Mouse (Mus musculus): ENCODE data around the gene Gm38655. TPM values are rescaled to one million over a fixed set of nuclear protein-coding genes. Genes with fewer than 3 reads are reported as not detected.
"Not testable (repeated sequence)": the region's sequence is repeated elsewhere in the genome, so short reads cannot be mapped to it uniquely, and the experiment has no call there.

Gm38655 gene
- polyA plus RNA-seq (2016; fragmentation: Nextera tagmentation; extraction: Ambion mirVana): not detected in 2 replicates

DNA sequence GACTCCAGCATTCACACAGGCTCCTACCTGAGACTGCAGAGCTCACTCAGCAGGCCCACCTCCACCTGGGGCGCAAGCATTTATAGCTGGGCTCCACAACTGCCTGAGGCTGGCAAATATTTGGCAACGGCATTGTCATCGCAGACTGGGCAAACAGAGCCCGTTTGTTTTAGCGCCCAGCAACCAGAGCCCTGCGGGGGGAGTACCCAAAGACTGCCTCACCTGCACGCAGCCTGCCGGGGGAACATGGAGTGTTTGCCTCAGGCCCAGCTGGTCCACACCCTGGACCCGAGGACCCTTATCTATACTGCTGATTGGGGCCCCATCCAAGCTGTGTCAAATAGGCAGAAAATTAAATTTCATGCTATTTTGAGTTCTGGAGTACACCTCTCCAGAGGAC lies at the start of gene Gm38655:
Gm38655 (minus strand) TSS at position 61 of the 400 bp plus-strand sequence.
- H3K36me3 ChIP-seq (replicated peaks): no peaks in the 10 kb centered on the region
- H3K4me3 ChIP-seq (replicated peaks): no peak within 1 kb of the TSS
- H3K27me3 ChIP-seq: peaks cover 17% of the 10 kb centered on the region
- H3K4me1 ChIP-seq: no peaks in the 10 kb centered on the region
- H3K4me2 ChIP-seq: no peak within 1 kb of the TSS
- no peak within 1 kb of the TSS for H3K9ac ChIP-seq
- 73% methylated on average over 9 of the region's 9 CpGs for WGBS
- no peak within 1 kb of the TSS for H3K27ac ChIP-seq
- no peak for ATAC-seq (ENCODE audit: low FRiP score)
- H3K9me3 ChIP-seq: no peaks in the 10 kb centered on the region

DNA sequence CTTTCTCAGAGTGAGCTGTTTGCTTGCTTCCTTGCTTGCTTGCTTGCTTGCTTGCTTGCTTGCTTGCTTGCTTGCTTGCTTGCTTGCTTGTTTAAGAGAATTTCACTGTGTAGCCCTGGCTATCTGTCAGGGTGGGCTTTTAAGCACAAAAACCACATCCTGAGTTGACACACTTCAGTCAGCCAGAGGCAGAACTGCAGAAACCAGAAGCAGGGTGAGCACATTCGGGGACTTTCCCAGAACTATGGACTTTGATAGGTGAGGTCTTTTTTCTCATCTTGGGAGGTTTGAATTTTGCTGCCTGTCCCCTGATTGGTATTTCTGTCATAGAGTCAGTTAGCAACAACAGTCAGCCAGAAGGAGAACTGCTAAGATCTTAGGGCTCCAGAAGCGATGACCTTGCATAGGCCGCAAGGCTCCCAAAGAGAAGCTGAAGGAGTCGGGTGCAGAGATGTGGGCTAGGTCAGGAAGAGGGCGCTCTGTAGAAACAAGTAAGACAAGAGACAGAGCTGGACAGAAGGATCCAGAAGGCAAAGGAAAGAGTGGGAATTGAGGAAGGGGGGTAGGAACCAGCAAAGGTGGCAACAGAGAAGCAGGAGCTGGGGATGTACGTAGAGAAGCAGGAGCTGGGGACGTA lies 49.4 kb upstream of the Gm38655 start:
- Histone ChIP-seq H3K36me3 (replicated peaks) (peaks cover 12% of the 10 kb centered on the region), H3K4me1 (peaks cover 14% of the 10 kb centered on the region), H3K4me2 (no peak overlapping the region), H3K4me3 (replicated peaks) (no peak overlapping the region), H3K27ac (no peak overlapping the region), H3K9ac (no peak overlapping the region), H3K27me3 (peaks cover 3% of the 10 kb centered on the region), H3K9me3 (no peaks in the 10 kb centered on the region)
- no peak for ATAC-seq (ENCODE audit: low FRiP score)
- 88% methylated on average over 7 of the region's 7 CpGs for WGBS

DNA sequence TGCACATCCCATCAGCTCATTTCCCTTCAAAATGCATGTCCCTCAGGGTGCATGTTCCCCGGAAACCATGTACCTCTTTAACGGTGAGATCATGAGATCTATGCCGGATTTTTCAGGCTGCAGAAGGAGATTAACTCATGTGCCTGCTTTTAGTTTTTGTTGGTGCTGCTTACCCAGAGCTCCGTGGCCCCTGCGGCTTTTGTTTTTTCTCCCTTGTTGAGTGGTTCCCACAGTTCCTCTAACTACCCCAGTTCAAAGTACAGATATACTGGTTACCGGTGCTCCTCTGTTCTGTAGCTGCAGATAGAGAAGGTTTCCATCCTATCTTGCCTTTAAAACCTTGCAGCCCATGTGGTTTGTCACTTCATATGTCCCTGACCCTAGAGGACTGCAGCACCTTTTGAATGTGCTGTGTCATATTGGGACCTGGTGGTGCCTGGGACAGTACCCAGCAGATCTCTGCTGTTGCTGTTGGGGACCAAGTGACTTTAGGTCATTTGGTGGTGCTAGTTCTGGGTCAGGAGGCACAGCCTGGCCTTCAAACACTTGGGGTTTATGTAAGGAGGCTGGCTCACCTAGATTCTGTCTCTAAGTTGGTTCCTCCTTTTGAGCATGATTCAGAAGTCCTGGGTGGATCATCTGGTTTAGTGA lies 47.8 kb upstream of the Gm38655 start:
- Histone ChIP-seq H3K36me3 (replicated peaks) (peaks cover 16% of the 10 kb centered on the region), H3K4me2 (peak overlapping the region; percentile 74), H3K4me3 (replicated peaks) (peak overlapping the region; percentile 22; the same call in 1 of the 2 replicates), H3K4me1 (peaks cover 14% of the 10 kb centered on the region), H3K9me3 (no peaks in the 10 kb centered on the region), H3K27me3 (peaks cover 3% of the 10 kb centered on the region), H3K27ac (peak overlapping the region; percentile 5; the same call in 1 of the 2 replicates), H3K9ac (no peak overlapping the region)
- no peak for ATAC-seq (ENCODE audit: low FRiP score)
- WGBS: 29% methylated on average over 6 of the region's 6 CpGs

DNA sequence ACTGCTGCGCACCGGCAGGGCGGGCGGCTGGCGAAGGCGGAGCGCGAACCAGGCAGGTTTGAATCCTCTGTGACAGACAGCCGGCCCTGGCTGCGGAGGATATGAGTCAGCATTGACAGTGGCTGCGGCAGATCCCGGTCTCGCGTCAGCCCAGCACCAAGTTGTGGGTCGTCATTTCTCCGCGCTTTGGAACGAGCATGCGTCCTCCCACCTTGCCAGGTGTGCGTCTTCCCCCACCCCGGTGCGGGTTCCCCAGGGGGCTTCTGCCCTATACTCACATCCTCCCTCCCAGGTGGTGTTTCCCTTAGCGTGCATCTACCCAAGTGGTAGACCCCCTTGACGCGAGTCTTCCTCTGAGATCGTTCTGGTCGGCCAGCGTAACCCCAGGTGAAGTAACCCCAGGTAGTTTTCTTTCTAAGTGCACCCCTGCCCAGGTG lies 47.3 kb upstream of the Gm38655 start:
- H3K4me3 ChIP-seq (replicated peaks): peak overlapping the region; percentile 41
- 8% methylated on average over 14 of the region's 28 CpGs for WGBS
- peak; percentile 79 for ATAC-seq (ENCODE audit: low FRiP score)
- not testable (repeated sequence) for H3K27ac ChIP-seq, H3K9ac ChIP-seq, H3K27me3 ChIP-seq, H3K9me3 ChIP-seq
- H3K36me3 ChIP-seq (replicated peaks): peaks cover 16% of the 10 kb centered on the region
- peaks cover 14% of the 10 kb centered on the region for H3K4me1 ChIP-seq
- peak overlapping the region; percentile 74 for H3K4me2 ChIP-seq

DNA sequence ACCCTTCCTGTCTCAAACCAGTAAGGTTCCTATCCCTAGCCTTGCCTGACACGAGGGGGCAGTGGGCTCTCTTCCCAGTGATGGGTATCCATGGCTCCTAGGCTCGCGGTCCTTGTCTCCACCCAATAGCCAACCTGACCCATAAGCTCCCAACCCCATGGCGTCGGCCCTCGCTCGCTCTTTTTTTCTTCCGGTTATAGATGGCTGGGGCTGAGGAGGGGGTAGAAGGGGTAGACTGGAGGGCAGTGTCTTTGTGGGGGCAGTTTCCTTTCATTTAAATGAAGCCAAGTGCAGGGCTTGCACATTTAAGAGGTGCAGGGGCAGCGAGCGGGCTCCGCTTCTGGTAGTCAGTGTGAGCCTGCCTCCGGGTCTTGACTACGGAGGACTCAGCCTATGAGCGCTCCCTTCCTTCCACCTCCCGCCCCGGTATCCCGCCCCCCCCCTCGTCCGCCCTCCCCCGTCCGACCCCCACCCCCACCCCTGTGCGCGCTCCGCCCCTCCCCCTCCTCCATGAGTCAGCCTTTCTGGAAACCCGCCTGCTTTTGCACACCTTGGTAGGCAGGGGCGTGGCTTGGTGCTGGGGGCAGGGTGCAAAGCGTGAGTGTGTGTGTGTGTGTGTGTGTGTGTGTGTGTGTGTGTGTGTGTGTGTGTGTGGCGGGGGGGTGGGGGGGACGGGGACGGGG lies 46.7 kb upstream of the Gm38655 start:
- H3K4me3 ChIP-seq (replicated peaks): peak overlapping the region; percentile 41
- peaks cover 14% of the 10 kb centered on the region for H3K4me1 ChIP-seq
- H3K4me2 ChIP-seq: peak overlapping the region; percentile 74
- 2% methylated on average over 24 of the region's 30 CpGs for WGBS
- H3K27ac ChIP-seq: peak overlapping the region; percentile 31; the same call in 1 of the 2 replicates
- ATAC-seq (ENCODE audit: low FRiP score): peak; percentile 84
- H3K9me3 ChIP-seq: no peaks in the 10 kb centered on the region
- peak overlapping the region; percentile 48 for H3K9ac ChIP-seq
- peaks cover 3% of the 10 kb centered on the region for H3K27me3 ChIP-seq
- H3K36me3 ChIP-seq (replicated peaks): peaks cover 16% of the 10 kb centered on the region

DNA sequence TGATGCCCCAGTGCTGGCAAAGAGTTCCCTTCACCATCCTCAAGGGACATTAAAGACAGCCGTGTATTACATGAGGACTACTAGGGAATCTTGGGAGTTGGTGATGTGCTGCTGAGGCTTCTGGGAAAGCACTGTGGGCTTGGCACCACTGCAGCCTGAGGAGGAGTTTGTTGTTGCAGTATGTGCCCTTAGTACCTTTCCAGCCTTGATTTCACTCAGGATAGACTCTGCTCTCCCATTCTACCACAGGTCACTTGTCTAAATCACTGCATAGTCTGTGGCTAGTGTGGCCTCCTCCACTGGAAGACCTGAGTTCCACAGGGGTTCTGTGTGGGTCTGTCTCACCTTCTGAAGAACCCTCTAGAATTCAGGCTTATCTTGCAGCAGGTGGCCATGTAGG lies 45.5 kb upstream of the Gm38655 start:
- Histone ChIP-seq H3K4me2 (no peak overlapping the region), H3K9ac (no peak overlapping the region), H3K27me3 (peaks cover 3% of the 10 kb centered on the region), H3K4me1 (peaks cover 14% of the 10 kb centered on the region), H3K27ac (no peak overlapping the region), H3K4me3 (replicated peaks) (no peak overlapping the region), H3K9me3 (no peaks in the 10 kb centered on the region), H3K36me3 (replicated peaks) (peaks cover 11% of the 10 kb centered on the region)
- no peak for ATAC-seq (ENCODE audit: low FRiP score)
- WGBS: 87% methylated on average over 1 of the region's 1 CpGs

DNA sequence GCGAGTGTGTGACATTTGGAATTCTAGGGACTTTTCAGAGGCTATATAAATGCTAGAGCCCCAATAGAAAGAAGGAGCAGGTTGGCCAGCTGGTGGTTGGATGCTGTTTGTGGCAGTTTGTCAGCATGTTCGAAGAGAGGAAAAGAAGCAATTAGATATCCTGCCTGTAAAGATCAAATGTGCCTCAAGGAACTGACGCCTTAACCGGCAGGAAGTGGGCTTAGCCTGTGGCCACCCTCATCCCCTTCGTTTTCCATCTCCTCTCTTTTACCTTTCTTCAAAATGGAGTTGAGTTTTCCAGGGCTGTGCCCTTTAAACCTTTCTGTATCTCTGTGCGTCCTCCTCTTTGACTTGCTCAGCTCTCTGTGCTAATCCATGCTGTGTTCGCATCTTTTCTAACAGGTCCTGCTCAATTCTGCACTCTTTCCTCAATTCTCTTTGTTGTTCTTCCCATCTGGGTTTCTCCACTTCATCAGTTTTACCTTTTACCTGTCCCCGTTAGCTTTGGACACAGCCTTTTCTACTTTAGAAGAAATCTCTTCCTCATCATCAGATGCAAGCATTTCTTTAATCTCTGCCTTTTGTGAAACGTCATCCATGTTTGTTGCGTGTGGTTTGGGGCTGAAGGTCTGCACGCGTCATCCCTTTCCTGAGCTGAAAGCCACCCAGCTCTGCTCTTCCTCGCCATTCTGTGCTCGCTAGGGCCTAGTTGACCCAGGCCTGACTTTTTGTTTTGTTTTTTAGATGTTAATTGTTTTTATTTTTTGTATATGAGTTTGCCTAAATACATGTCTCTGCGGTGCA lies 44.4 kb upstream of the Gm38655 start:
- H3K4me3 ChIP-seq (replicated peaks): no peak overlapping the region
- H3K4me1 ChIP-seq: peaks cover 14% of the 10 kb centered on the region
- 94% methylated on average over 15 of the region's 15 CpGs for WGBS
- peaks cover 3% of the 10 kb centered on the region for H3K27me3 ChIP-seq
- H3K36me3 ChIP-seq (replicated peaks): peaks cover 18% of the 10 kb centered on the region
- H3K9ac ChIP-seq: no peak overlapping the region
- no peaks in the 10 kb centered on the region for H3K9me3 ChIP-seq
- H3K27ac ChIP-seq: no peak overlapping the region
- H3K4me2 ChIP-seq: no peak overlapping the region
- ATAC-seq (ENCODE audit: low FRiP score): no peak

DNA sequence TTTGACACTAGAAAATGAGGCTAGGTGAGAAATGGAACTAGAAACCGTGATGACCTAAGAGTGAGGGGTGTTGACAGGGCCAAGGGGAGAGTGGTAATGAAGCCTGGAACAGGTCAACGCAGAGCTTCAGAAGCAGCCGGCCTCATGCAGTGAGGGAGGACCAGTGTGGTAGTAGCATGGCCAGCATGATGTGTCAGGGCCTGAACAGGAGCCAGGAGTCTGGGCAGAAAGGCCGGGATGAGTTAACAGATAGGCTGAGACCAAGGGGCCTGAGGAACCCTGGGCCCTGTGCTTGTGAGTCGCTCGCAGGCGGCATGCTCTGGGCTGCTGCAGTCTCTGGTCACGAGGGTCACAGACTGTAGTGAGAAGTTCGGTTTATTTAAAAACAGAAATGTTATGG lies 43.7 kb upstream of the Gm38655 start:
- H3K36me3 ChIP-seq (replicated peaks): peaks cover 24% of the 10 kb centered on the region

DNA sequence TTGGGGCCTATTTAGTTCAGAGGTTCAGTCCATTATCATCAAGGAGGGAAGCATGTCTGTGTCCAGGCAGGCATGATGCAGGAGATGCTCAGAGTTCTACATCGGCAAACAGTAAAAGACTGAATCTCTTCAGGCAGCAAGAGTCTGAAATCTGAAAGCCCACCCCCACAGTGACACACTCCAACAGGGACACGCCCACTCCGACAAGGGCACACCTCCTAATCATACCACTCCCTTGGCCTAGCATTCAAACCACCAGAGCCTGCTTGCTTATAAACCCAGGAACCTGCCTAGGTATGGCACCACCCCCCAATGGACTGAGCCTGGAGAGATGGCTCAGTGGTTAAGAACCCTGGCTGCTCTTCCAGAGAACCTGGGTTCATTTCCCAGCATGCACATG lies 40.2 kb upstream of the Gm38655 start:
- Histone ChIP-seq H3K36me3 (replicated peaks) (peaks cover 53% of the 10 kb centered on the region), H3K4me3 (replicated peaks) (no peak overlapping the region), H3K27ac (no peak overlapping the region), H3K4me2 (no peak overlapping the region), H3K9ac (no peak overlapping the region), H3K9me3 (no peaks in the 10 kb centered on the region), H3K4me1 (no peaks in the 10 kb centered on the region), H3K27me3 (no peaks in the 10 kb centered on the region)
- no peak for ATAC-seq (ENCODE audit: low FRiP score)
- WGBS: 88% methylated on average over 3 of the region's 3 CpGs

More for the DNA sequence above, 43.7 kb upstream of the Gm38655 start:
- peaks cover 14% of the 10 kb centered on the region for H3K4me1 ChIP-seq
- no peak overlapping the region for H3K4me3 ChIP-seq (replicated peaks)
- no peak overlapping the region for H3K27ac ChIP-seq
- H3K27me3 ChIP-seq: peaks cover 3% of the 10 kb centered on the region
- H3K4me2 ChIP-seq: no peak overlapping the region
- no peak overlapping the region for H3K9ac ChIP-seq
- 88% methylated on average over 9 of the region's 9 CpGs for WGBS
- ATAC-seq (ENCODE audit: low FRiP score): no peak
- H3K9me3 ChIP-seq: no peaks in the 10 kb centered on the region

DNA sequence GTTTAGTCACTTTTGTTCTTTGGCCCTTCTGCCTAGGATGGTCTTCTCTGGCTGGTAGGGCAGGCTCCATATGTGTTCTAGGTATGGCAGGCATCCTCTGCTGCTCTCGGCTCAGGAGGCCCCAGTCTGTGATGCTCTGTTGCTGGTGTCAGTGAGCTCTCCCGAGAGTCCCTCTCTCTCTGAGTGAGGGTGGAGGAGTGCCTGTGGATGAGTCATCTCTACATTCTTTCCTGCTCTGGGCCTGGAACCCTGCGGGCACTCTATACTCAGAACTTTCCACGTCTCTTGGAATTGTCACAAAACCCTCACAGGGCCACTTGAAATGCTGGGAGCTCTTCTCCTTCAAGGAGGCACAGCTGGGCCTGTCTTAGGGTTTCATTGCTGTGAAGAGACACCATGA lies 36.4 kb upstream of the Gm38655 start:
- ATAC-seq (ENCODE audit: low FRiP score): no peak

DNA sequence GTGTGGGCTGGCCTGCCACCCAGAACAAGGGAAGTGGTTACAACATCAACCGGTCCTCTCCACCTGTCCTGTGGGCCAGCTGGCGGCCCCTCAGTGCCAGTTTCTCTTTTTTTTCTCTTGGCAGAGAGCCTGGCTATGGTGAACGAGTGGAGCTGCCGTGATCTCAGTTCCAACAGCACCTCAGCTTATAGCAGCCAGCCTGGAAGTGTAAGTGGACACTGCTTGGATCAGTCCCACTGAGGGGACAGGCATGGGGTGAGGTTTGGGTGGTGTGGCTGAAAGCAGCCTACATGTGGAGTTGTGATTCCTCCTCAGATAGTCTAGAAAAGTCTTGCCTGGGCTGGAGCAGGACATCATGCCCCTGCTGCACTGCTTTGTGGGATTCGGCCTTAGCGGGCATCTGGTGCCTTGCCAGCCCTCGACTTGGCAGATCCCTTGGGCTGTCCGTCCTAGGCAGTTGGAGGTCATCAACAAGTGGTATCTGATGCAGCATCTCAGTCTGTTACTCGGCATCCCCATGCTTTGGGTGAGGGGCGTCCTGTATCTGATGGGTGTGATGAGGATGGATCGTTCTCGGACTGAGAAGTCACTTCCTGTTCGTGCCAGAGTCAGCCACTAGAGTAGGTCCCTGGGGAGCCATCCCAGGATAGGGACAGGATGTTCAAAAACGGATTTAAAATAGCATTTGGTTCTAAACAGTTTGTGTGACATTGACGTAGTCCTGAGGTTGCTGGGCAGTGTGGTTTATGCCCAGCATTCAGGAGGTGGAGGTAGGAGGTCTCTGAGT lies 35.6 kb upstream of the Gm38655 start:
- H3K36me3 ChIP-seq (replicated peaks): peaks cover 85% of the 10 kb centered on the region
- 92% methylated on average over 15 of the region's 15 CpGs for WGBS

More for the DNA sequence above, 36.4 kb upstream of the Gm38655 start:
- Histone ChIP-seq H3K9ac (no peak overlapping the region), H3K4me2 (no peak overlapping the region), H3K4me1 (no peaks in the 10 kb centered on the region), H3K27ac (no peak overlapping the region), H3K36me3 (replicated peaks) (peaks cover 78% of the 10 kb centered on the region), H3K4me3 (replicated peaks) (no peak overlapping the region), H3K9me3 (no peaks in the 10 kb centered on the region), H3K27me3 (no peaks in the 10 kb centered on the region)
- WGBS: 89% methylated on average over 4 of the region's 4 CpGs

More for the DNA sequence above, 35.6 kb upstream of the Gm38655 start:
- Histone ChIP-seq H3K27ac (no peak overlapping the region), H3K9me3 (no peaks in the 10 kb centered on the region), H3K4me3 (replicated peaks) (no peak overlapping the region), H3K4me1 (no peaks in the 10 kb centered on the region), H3K4me2 (no peak overlapping the region), H3K27me3 (no peaks in the 10 kb centered on the region), H3K9ac (no peak overlapping the region)
- no peak for ATAC-seq (ENCODE audit: low FRiP score)
